Mouse (Mus musculus): Measurements from ENCODE around the gene Ankdd1a.

DNA sequence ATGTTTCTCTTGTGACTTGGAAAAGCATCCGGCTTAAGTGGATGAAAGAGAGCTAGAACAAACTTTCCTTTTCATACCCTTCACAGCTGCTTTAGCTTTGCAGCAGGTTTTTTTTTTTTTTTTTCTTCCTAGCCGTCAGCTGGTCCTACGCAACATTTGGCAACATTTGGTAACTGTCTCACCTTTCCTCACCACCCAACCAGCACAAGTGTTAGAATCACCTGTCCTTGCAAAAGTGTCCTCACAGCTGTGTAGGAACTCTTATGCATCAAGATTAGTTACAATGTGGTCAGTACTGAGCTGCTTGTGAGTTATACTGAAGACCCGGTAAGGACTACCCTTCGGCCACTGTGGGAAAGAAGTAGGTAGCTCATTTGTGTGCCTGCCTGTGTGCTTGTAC is 57.4 kb downstream of the Ankdd1a start:
- TF ChIP-seq CTCF (IDR thresholded peaks at IDR 0.05; ENCODE audit: insufficient read depth, low read length) (no peak), POLR2A (IDR thresholded peaks at IDR 0.05; ENCODE audit: borderline replicate concordance, extremely low read depth, low read depth, low read length) (no peak)

Measured in lung, adult 2 months (tissue).